Mouse (Mus musculus) lung, postnatal 0 days (tissue): ENCODE measurements around the gene Dpyd. TPM values are rescaled to one million over a fixed set of nuclear protein-coding genes. Genes with fewer than 3 reads are reported as not detected.

Experiments used
- ATAC-seq: fragments of 200-750 bp; cut with Nextera tagmentation; 2 replicates; pipeline ENCODE4 v1.8.0; 2017; ENCODE audit warnings: moderate library complexity
- DNase-seq: peaks from one replicate; pipeline ENCODE4 v3.0.0-alpha.2; 2016; ENCODE audit warnings: low spot score
- H3K27ac ChIP-seq: fragments of 300-500 bp; sonication (generic); 2 replicates; pipeline ENCODE4 v1.5.1; 2014; ENCODE audit warnings: antibody characterized with exemption, mild to moderate bottlenecking, low read length, mixed read lengths
- H3K27me3 ChIP-seq: fragments of 300-500 bp; sonication (generic); replicated peaks from 2 replicates; pipeline ENCODE4 v1.6.1; 2014; ENCODE audit warnings: low read length, mixed read lengths; ENCODE audit not compliant: insufficient read depth
- H3K36me3 ChIP-seq: fragments of 300-500 bp; sonication (generic); 2 replicates; pipeline ENCODE4 v1.6.1; 2014; ENCODE audit warnings: low read length, mixed read lengths; ENCODE audit not compliant: insufficient read depth
- H3K4me1 ChIP-seq: fragments of 300-500 bp; sonication (generic); 2 replicates; pipeline ENCODE4 v1.6.1; 2014; ENCODE audit warnings: antibody characterized with exemption, low read depth, low read length, mixed read lengths; ENCODE audit not compliant: insufficient read depth
- H3K4me2 ChIP-seq: fragments of 300-500 bp; sonication (generic); replicated peaks from 2 replicates; pipeline ENCODE4 v1.6.1; 2014; ENCODE audit warnings: low read depth, mild to moderate bottlenecking, low read length, moderate library complexity, mixed read lengths
- H3K4me3 ChIP-seq: fragments of 300-500 bp; sonication (generic); 2 replicates; pipeline ENCODE4 v1.5.1; 2014; ENCODE audit warnings: low read depth, low read length
- H3K9ac ChIP-seq: fragments of 300-500 bp; sonication (generic); replicated peaks from 2 replicates; pipeline ENCODE4 v1.6.1; 2014; ENCODE audit warnings: low read depth, mild to moderate bottlenecking
- H3K9me3 ChIP-seq: fragments of 300-500 bp; sonication (generic); 2 replicates; pipeline ENCODE4 v1.6.1; 2016; ENCODE audit warnings: low read length, mixed read lengths
- CTCF ChIP-seq: IDR thresholded peaks from 2 replicates; pipeline ENCODE4 v1.5.1; 2016; ENCODE audit warnings: antibody characterized with exemption, mild to moderate bottlenecking
- EP300 ChIP-seq: IDR thresholded peaks from 2 replicates; pipeline ENCODE4 v1.6.1; 2016; ENCODE audit warnings: antibody characterized with exemption, mild to moderate bottlenecking, control low read depth
- WGBS: fragments of 180-500 bp; shearing (Covaris S2); extraction: QIAGEN DNeasy Blood & Tissue Kit; methylation state at CpG from one replicate; pipeline ENCODE4 v1.1.7; 2014; 5-methylcytosine and 5-hydroxymethylcytosine counted together
- polyA plus RNA-seq: library from polyadenylated mRNA; unstranded; fragments of >200 nt; fragmentation: Nextera tagmentation; extraction: Ambion mirVana; gene quantifications from 2 replicates; pipeline ENCODE4 v1.2.1, GENCODE M21; 2015

The Dpyd gene
- polyA plus RNA-seq, 1 experiment from 2014 or later = 10.0 TPM

DNA sequence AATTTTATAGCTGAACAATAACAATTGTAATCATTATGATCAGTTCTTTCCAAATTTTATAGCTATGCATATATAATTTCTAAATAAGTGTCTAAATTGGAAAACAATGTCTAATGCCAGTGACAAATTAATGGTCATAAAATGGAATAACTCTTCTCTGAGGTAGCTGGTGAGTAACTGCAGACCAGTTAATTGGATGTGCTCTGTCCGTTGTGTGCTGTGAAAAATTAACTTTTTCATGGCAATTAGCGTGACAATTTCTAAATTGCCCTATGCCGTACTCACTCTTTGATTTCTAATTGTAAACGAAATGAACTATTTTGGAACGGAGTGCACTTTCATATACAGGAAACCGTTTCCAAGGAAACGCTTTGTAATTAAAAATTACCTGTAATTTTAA is 869.8 kb downstream of the Dpyd start:
- 80% methylated on average over 7 of the region's 7 CpGs for WGBS
- no peak overlapping the region for H3K4me2 ChIP-seq
- H3K9me3 ChIP-seq = no peaks in the 10 kb centered on the region
- no peak overlapping the region for H3K27ac ChIP-seq
- H3K36me3 ChIP-seq = no peaks in the 10 kb centered on the region
- ATAC-seq = no peak
- TF ChIP-seq EP300 (no peak), CTCF (no peak)
- no peaks in the 10 kb centered on the region for H3K27me3 ChIP-seq
- H3K4me3 ChIP-seq = no peak overlapping the region
- no peak for DNase-seq
- no peak overlapping the region for H3K9ac ChIP-seq
- no peaks in the 10 kb centered on the region for H3K4me1 ChIP-seq

DNA sequence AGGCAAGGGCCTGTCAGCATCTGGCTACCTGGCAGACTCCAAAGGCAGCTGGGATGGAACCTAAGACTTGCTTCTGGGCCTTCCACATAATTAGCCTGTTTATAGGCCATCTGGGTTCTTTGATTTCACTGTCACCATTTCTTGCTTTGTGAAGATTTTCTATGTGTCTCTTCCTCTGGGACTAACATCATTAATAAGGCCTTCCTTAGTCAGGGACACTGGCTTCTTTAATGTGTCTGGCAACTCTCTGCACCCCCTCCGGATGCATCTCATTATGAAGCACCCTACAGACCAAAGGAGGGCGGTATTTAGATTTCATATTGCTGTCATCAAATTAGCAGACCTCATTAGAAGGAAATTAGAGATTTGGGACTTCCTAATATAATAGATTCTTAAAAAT is 885.6 kb downstream of the Dpyd start:
- no peaks in the 10 kb centered on the region for H3K9me3 ChIP-seq
- H3K4me2 ChIP-seq = no peak overlapping the region
- WGBS = 81% methylated on average over 2 of the region's 2 CpGs
- H3K36me3 ChIP-seq = no peaks in the 10 kb centered on the region
- no peak for DNase-seq
- no peak for ATAC-seq
- H3K27ac ChIP-seq = no peak overlapping the region
- TF ChIP-seq CTCF = no peak
- TF ChIP-seq EP300 = no peak
- H3K27me3 ChIP-seq = no peaks in the 10 kb centered on the region
- no peak overlapping the region for H3K4me3 ChIP-seq
- no peak overlapping the region for H3K9ac ChIP-seq
- H3K4me1 ChIP-seq = no peaks in the 10 kb centered on the region

DNA sequence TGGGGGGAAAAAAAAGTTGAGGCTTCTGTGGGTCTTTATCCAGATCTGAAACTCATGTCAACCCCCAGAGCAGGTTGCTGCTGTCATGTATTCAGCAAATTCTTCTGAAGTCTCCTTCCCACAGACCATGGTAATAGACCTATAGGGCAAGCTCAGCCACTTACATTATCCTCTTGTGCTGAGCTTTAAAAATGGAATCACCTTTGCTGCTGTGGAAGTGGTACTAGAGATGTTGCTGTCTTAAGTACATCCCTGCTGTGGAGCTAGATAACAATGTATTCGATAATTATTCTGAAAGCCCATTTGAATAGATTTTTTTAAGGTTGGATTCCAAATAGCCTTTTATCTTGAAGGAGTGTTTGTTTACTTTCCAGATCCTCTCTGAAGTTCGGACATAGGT is 902.1 kb downstream of the Dpyd start:
- Histone ChIP-seq H3K27ac (no peak overlapping the region), H3K36me3 (no peaks in the 10 kb centered on the region), H3K4me3 (no peak overlapping the region), H3K9ac (no peak overlapping the region), H3K4me2 (no peak overlapping the region), H3K27me3 (no peaks in the 10 kb centered on the region), H3K4me1 (no peaks in the 10 kb centered on the region), H3K9me3 (no peaks in the 10 kb centered on the region)
- DNase-seq (no peak), ATAC-seq (no peak)
- TF ChIP-seq CTCF (no peak), EP300 (no peak)
- WGBS = 35% methylated on average over 2 of the region's 2 CpGs

DNA sequence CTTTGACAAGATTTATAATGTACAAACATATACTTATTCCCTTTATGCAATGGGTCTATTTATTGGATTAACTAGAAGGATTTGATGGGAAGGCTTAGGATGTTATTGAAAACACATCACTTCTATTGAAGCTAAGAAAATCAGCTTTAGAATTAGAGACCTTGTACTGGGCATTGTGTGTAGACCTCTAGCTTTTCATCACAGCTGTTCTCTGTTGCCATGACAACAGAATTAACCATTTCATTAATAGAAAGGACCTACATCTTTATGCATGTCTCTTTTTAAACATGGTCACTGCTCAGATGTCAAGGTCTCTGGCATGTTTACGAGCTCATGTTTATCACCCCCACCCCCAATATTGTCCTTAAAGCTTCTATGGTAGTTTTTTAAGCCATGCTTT is 902.5 kb downstream of the Dpyd start:
- Histone ChIP-seq H3K9ac (no peak overlapping the region), H3K36me3 (no peaks in the 10 kb centered on the region), H3K4me1 (no peaks in the 10 kb centered on the region), H3K27me3 (no peaks in the 10 kb centered on the region), H3K4me2 (no peak overlapping the region), H3K9me3 (no peaks in the 10 kb centered on the region), H3K4me3 (no peak overlapping the region), H3K27ac (no peak overlapping the region)
- WGBS = 57% methylated on average over 1 of the region's 1 CpGs
- DNase-seq (no peak), ATAC-seq (no peak)
- no peak for TF ChIP-seq CTCF
- TF ChIP-seq EP300 = no peak

DNA sequence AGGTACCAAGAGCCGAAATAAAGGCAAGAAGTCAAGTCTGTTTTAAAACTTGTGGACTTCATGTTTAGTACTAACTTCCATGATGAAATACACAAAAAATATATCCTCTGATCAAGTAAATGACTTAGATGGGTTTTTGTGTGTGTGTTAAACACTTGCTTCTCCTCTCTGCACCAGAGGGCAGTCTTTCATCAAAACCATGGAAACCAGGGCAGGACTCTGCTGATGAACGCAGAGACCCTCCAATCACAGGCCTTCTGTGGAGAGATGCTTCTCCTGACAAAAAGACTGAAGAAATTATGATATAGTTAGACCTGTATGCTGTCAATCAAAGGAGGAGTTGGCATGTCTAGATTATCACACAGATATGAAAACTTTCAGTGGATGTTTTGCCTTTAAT is 905.8 kb downstream of the Dpyd start:
- H3K4me1 ChIP-seq = no peaks in the 10 kb centered on the region
- 76% methylated on average over 2 of the region's 2 CpGs for WGBS
- no peak overlapping the region for H3K4me3 ChIP-seq
- DNase-seq (no peak), ATAC-seq (no peak)
- H3K27me3 ChIP-seq = no peaks in the 10 kb centered on the region
- TF ChIP-seq CTCF = peak; percentile 46
- TF ChIP-seq EP300 = no peak
- H3K4me2 ChIP-seq = no peak overlapping the region
- no peaks in the 10 kb centered on the region for H3K36me3 ChIP-seq
- H3K27ac ChIP-seq = no peak overlapping the region
- no peak overlapping the region for H3K9ac ChIP-seq
- H3K9me3 ChIP-seq = no peaks in the 10 kb centered on the region
